Mouse (Mus musculus) regulatory T cell (primary cell): ENCODE data around the gene Rbfox2.
"Not testable (repeated sequence)": the region's sequence is repeated elsewhere in the genome, so short reads cannot be mapped to it uniquely, and the experiment has no call there.

Experiments used
- in situ Hi-C: fragments of 300-600 bp; cut with MboI, MseI; formaldehyde crosslinking; loops from one replicate; pipeline ENCODE4 v1.15.1; 2025; ENCODE audit warnings: high pct_unique_total_duplicates

Rbfox2 gene

GRCm38 (mm10) chr15:77275572-77275971 lies 31.2 kb downstream of the Rbfox2 start:
- in situ Hi-C loops = no loop called here

GRCm38 (mm10) chr15:77273947-77274346 lies 32.9 kb downstream of the Rbfox2 start:
- in situ Hi-C loops = no loop called here

- in situ Hi-C loops = no loop called here
These were observed 35.5 kb downstream of the Rbfox2 start for GRCm38 (mm10) chr15:77271285-77271684.

- in situ Hi-C loops = not testable (repeated sequence)
These were observed 37.3 kb downstream of the Rbfox2 start for GRCm38 (mm10) chr15:77269496-77269895.

- in situ Hi-C loops = no loop called here
These were observed 38.4 kb downstream of the Rbfox2 start for GRCm38 (mm10) chr15:77268415-77268814.

- in situ Hi-C loops = no loop called here
These were observed 41.5 kb downstream of the Rbfox2 start for GRCm38 (mm10) chr15:77265318-77265717.

GRCm38 (mm10) chr15:77264314-77264713 lies 42.5 kb downstream of the Rbfox2 start:
- in situ Hi-C loops = no loop called here

GRCm38 (mm10) chr15:77262782-77263181 lies 44.0 kb downstream of the Rbfox2 start:
- in situ Hi-C loops = no loop called here

- in situ Hi-C loops = loop anchor here (5.0 kb wide), 1 partner anchor 100 kb away; no protein-coding TSS in a partner anchor
These were observed 49.2 kb downstream of the Rbfox2 start for GRCm38 (mm10) chr15:77257437-77258229.

- in situ Hi-C loops = loop anchor here (5.0 kb wide), 1 partner anchor 101 kb away; no protein-coding TSS in a partner anchor
These were observed 50.0 kb downstream of the Rbfox2 start for GRCm38 (mm10) chr15:77256782-77257181.

- in situ Hi-C loops = loop anchor here (5.0 kb wide), 1 partner anchor 103 kb away; no protein-coding TSS in a partner anchor
These were observed 52.2 kb downstream of the Rbfox2 start for GRCm38 (mm10) chr15:77254636-77255035.

- in situ Hi-C loops = no loop called here
These were observed 52.7 kb downstream of the Rbfox2 start for GRCm38 (mm10) chr15:77254128-77254527.

- in situ Hi-C loops = no loop called here
These were observed 55.1 kb downstream of the Rbfox2 start for GRCm38 (mm10) chr15:77251706-77252105.

- in situ Hi-C loops = no loop called here
These were observed 56.0 kb downstream of the Rbfox2 start for GRCm38 (mm10) chr15:77250806-77251205.

- in situ Hi-C loops = no loop called here
These were observed 57.4 kb downstream of the Rbfox2 start for GRCm38 (mm10) chr15:77249421-77249820.

GRCm38 (mm10) chr15:77245418-77246365 lies 61.1 kb downstream of the Rbfox2 start:
- in situ Hi-C loops = no loop called here

GRCm38 (mm10) chr15:77244634-77245033 lies 62.2 kb downstream of the Rbfox2 start:
- in situ Hi-C loops = no loop called here

GRCm38 (mm10) chr15:77243876-77244560 lies 62.8 kb downstream of the Rbfox2 start:
- in situ Hi-C loops = no loop called here

GRCm38 (mm10) chr15:77240607-77241006 lies 66.2 kb downstream of the Rbfox2 start:
- in situ Hi-C loops = no loop called here

- in situ Hi-C loops = no loop called here
These were observed 67.2 kb downstream of the Rbfox2 start for GRCm38 (mm10) chr15:77239564-77239963.

- in situ Hi-C loops = no loop called here
These were observed 69.1 kb downstream of the Rbfox2 start for GRCm38 (mm10) chr15:77237661-77238060.
